Mouse (Mus musculus) fibroblast of lung, adult 2 months (primary cell): Measurements from ENCODE around the gene Pira2.
"Not testable (repeated sequence)": the region's sequence is repeated elsewhere in the genome, so short reads cannot be mapped to it uniquely, and the experiment has no call there.

Experiments used
- DNase-seq: peaks from one replicate; pipeline ENCODE4 v3.0.0-alpha.2; 2011; ENCODE audit warnings: low read depth

Gene Pira2

DNA sequence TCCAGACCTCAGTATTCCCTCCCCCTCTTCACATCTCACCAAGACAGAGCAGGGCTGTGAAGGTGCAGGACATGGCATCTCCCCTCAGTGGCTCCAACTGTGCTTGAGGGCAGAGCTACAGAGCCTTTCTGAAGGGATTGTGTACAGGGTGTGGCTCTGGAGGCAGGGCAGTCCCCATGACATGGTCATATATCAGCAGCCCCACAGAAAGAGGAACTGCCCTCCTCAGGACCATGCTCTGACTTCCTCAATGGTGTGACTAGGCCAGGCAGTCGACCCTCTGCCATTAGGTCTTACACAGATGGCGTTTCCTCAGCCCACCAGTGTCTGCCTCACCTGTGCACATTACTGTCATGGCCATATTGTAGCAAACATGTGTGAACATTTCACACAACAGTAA is at the start of gene Pira2:
Gene Pira2, minus strand, starts transcription at position 101 of the 400 bp plus-strand sequence.
- DNase-seq: not testable (repeated sequence)

DNA sequence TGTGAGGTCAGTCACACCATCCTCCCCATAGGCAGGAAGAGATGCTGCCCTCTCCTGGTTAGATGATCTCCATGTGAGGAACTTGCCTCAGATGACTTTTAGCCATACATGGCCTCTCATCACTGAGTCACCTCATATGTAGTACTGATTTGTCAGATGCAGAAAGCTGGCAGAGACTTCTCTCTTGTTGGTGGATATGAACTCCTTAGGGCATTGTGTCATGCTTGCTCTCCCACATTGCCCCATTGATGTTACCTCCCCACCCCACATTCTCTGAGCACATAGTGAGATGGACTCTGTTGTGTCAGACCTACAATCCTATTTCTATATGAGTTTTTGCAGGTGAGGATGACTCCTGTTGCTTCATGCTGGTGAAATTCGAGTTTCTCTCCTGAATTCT is 30.2 kb upstream of the Pira2 start:
- DNase-seq: not testable (repeated sequence)

DNA sequence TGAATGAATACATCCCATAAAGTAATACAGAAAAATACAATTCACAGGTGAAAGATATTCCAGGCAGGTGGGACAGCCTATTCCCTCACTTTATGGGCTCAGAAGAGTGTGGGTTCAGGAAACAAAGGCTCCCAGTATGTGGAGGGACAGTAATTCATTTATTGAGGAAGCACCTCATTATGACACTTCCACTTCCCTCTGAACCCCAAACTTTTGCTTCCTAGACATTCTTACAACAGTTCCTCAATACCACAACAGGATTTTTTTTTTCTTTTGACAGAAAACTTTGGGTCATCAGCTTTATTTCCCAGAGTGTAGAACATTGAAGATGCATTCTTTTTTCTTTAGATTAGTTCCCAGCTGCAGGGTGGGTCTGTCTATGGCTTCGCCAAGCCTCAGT is 7.0 kb downstream of the Pira2 start:
- not testable (repeated sequence) for DNase-seq

DNA sequence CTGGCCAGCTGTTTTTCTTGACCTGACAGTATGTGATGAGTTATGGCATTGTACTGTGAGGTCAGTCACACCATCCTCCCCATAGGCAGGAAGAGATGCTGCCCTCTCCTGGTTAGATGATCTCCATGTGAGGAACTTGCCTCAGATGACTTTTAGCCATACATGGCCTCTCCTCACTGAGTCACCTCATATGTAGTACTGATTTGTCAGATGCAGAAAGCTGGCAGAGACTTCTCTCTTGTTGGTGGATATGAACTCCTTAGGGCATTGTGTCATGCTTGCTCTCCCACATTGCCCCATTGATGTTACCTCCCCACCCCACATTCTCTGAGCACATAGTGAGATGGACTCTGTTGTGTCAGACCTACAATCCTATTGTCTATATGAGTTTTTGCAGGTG is 14.2 kb downstream of the Pira2 start:
- DNase-seq: not testable (repeated sequence)

DNA sequence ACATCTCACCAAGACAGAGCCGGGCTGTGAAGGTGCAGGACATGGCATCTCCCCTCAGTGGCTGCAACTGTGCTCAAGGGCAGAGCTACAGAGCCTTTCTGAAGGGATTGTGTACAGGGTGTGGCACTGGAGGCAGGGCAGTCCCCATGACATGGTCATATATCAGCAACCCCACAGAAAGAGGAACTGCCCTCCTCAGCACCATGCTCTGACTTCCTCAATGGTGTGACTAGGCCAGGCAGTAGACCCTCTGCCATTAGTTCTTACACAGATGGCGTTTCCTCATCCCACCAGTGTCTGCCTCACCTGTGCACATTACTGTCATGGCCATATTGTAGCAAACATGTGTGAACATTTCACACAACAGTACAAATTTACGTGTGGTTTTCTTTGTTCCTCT is 19.3 kb downstream of the Pira2 start, which contains the start of gene Gm15448:
Gene Gm15448, minus strand, starts transcription at position 89 of the 400 bp plus-strand sequence.
- DNase-seq: not testable (repeated sequence)

DNA sequence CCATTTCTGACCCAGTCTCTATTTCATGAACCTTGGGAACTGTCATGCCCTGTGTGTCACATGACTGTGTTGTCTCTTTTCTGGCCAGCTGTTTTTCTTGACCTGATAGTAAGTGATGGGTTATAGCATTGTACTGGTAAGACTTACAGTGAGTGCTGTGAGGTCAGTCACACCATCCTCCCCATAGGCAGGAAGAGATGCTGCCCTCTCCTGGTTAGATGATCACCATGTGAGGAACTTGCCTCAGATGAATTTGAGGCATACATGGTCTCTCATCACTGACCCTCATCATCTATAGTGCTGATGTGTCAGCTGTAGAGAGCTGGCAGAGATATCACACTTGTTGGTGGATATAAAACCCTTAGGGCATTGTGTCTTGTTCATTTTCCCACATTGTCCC is 32.9 kb downstream of the Pira2 start:
- DNase-seq: not testable (repeated sequence)

DNA sequence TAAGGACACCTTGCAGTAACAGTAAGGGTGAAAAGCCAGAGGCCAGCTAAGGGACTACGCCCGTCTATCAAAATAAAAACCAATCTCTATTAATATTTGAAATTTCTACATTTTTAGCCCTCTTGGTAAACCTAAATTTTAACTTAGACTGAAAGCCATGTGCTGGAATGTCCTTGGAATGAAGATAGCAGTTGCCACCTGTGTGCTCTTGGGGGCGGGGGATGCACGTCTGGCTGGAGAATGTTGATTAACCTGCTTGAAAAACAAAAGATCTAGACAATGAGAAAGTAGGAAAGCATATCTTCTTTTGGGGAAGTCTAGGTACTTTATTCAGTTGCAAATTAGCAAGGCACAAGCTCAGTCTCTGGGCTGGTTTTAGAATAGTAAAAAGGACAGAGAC is 41.9 kb downstream of the Pira2 start:
- DNase-seq: not testable (repeated sequence)

DNA sequence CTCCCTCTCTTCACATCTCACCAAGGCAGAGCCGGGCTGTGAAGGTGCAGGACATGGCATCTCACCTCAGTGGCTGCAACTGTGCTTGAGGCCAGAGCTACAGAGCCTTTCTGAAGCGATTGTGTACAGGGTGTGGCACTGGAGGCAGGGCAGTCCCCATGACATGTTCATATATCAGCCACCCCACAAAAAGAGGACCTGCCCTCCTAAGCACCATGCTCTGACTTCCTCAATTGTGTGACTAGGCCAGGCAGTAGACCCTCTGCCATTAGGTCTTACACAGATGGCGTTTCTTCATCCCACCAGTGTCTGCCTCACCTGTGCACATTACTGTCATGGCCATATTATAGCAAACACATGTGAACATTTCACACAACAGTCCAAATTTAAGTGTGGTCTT is 44.9 kb downstream of the Pira2 start:
- DNase-seq: not testable (repeated sequence)

DNA sequence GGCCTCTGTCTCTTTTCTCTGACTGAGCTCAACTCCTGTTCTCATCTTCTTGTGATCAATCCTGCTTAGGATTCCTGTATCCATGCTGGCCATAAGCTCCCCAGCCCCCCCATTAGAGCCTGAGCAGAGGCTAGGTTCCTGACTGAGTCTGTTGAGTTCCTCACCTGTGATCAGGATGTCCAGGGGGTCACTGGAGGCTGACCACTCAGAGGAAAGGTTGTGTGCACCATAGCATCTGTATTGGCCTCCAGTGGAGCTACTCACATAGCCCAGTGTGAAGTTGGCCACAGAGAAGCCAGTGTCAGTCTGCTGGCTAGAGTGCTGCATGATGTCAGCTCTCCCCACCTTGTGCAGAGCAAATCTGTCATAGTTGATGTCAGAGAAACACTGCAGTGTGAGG is 48.6 kb downstream of the Pira2 start:
- DNase-seq: not testable (repeated sequence)
